Mouse (Mus musculus) midbrain, embryonic 15.5 days (tissue): ENCODE measurements around the gene Gm36210. TPM values are rescaled to one million over a fixed set of nuclear protein-coding genes. Genes with fewer than 3 reads are reported as not detected.

ENCODE experiments used
- ATAC-seq: fragments of 200-750 bp; cut with Nextera tagmentation; replicated peaks from 2 replicates; pipeline ENCODE4 v1.8.0; 2017; ENCODE audit warnings: moderate TSS enrichment
- H3K27ac ChIP-seq: fragments of 300-500 bp; sonication (generic); 2 replicates; pipeline ENCODE4 v1.5.1; 2015; ENCODE audit warnings: mild to moderate bottlenecking, inconsistent platforms
- H3K27me3 ChIP-seq: fragments of 300-500 bp; sonication (generic); replicated peaks from 2 replicates; pipeline ENCODE4 v1.6.1; 2015; ENCODE audit warnings: inconsistent platforms
- H3K36me3 ChIP-seq: fragments of 300-500 bp; sonication (generic); replicated peaks from 2 replicates; pipeline ENCODE4 v1.6.1; 2015; ENCODE audit warnings: inconsistent platforms
- H3K4me1 ChIP-seq: fragments of 300-500 bp; sonication (generic); 2 replicates; pipeline ENCODE4 v1.6.1; 2015; ENCODE audit warnings: inconsistent platforms
- H3K4me2 ChIP-seq: fragments of 300-500 bp; sonication (generic); 2 replicates; pipeline ENCODE4 v1.6.1; 2015; ENCODE audit warnings: inconsistent platforms, mild to moderate bottlenecking, moderate library complexity
- H3K4me3 ChIP-seq: fragments of 300-500 bp; sonication (generic); 2 replicates; pipeline ENCODE4 v1.5.1; 2015; ENCODE audit warnings: mild to moderate bottlenecking, inconsistent platforms
- H3K9ac ChIP-seq: fragments of 300-500 bp; sonication (generic); 2 replicates; pipeline ENCODE4 v1.6.1; 2015; ENCODE audit warnings: mild to moderate bottlenecking, inconsistent platforms
- H3K9me3 ChIP-seq: fragments of 300-500 bp; sonication (generic); 2 replicates; pipeline ENCODE4 v1.6.1; 2016; ENCODE audit warnings: inconsistent platforms
- WGBS: fragments of 180-500 bp; shearing (Covaris S2); methylation state at CpG from one replicate; pipeline ENCODE4 v1.1.7; 2015; ENCODE audit warnings: mixed read lengths; 5-methylcytosine and 5-hydroxymethylcytosine counted together
- polyA plus RNA-seq: library from polyadenylated mRNA; unstranded; fragments of >200 nt; fragmentation: Nextera tagmentation; extraction: Ambion mirVana; gene quantifications from 2 replicates; pipeline ENCODE4 v1.2.1, GENCODE M21; 2015

Gm36210 gene
- polyA plus RNA-seq, 1 experiment from 2014 or later = 0.65 TPM

- Histone ChIP-seq H3K4me1 (no peaks in the 10 kb centered on the region; the same call in 1 of the 2 replicates), H3K9ac (no peak overlapping the region), H3K4me3 (no peak overlapping the region), H3K9me3 (no peaks in the 10 kb centered on the region), H3K27ac (no peak overlapping the region), H3K36me3 (no peaks in the 10 kb centered on the region), H3K4me2 (no peak overlapping the region), H3K27me3 (no peaks in the 10 kb centered on the region)
- ATAC-seq = no peak
- WGBS = 54% methylated on average over 9 of the region's 9 CpGs
These were observed 56.9 kb downstream of the Gm36210 start for GRCm38 (mm10) chr7:4849372-4849771.

Other genes with a start within 250 kb of the Gm36210 start
- gene Ppp6r1, start 247.5 kb downstream of the Gm36210 start, polyA plus RNA-seq = 10.5 TPM in 2 replicates
- 165 TPM in 2 replicates for gene Hspbp1, start 221.4 kb downstream of the Gm36210 start, polyA plus RNA-seq
- 8.6 TPM in 2 replicates for gene Brsk1, start 215.9 kb downstream of the Gm36210 start, polyA plus RNA-seq
- 0.09 and 0.25 TPM in 2 replicates for gene Tmem150b, start 181.3 kb downstream of the Gm36210 start, polyA plus RNA-seq
- 75.3 and 77.2 TPM in 2 replicates for gene Kmt5c, start 166.4 kb downstream of the Gm36210 start, polyA plus RNA-seq
- 21.6 and 23.6 TPM in 2 replicates for gene Cox6b2, start 153.4 kb downstream of the Gm36210 start, polyA plus RNA-seq
- not detected in 2 replicates for gene Fam71e2, start 135.2 kb downstream of the Gm36210 start, polyA plus RNA-seq
- gene Il11, start 123.7 kb downstream of the Gm36210 start, polyA plus RNA-seq = 1.0 and 1.6 TPM in 2 replicates
- gene Tmem190, start 123.6 kb downstream of the Gm36210 start, polyA plus RNA-seq = not detected in 2 replicates
- 5.4 and 5.8 TPM in 2 replicates for gene Tmem238, start 116.9 kb downstream of the Gm36210 start, polyA plus RNA-seq
- gene Rpl28, start 113.6 kb downstream of the Gm36210 start, polyA plus RNA-seq = 186 and 187 TPM in 2 replicates
- 265 and 288 TPM in 2 replicates for gene Ube2s, start 93.9 kb downstream of the Gm36210 start, polyA plus RNA-seq
- 15.3 and 16.6 TPM in 2 replicates for gene Shisa7, start 61.8 kb downstream of the Gm36210 start, polyA plus RNA-seq
- gene Isoc2b, start 36.3 kb downstream of the Gm36210 start, polyA plus RNA-seq = 3.1 and 4.6 TPM in 2 replicates
- 0.54 and 0.57 TPM in 2 replicates for gene Isoc2a, start 29.4 kb downstream of the Gm36210 start, polyA plus RNA-seq
- gene Zfp628, start 8.7 kb upstream of the Gm36210 start, polyA plus RNA-seq = 4.5 and 4.6 TPM in 2 replicates
- 46.3 and 47.7 TPM in 2 replicates for gene Nat14, start 15.5 kb upstream of the Gm36210 start, polyA plus RNA-seq
- 1.0 and 1.4 TPM in 2 replicates for gene Ssc5d, start 19.3 kb upstream of the Gm36210 start, polyA plus RNA-seq
- gene Sbk2, start 57.9 kb upstream of the Gm36210 start, polyA plus RNA-seq = 0.29 TPM in 1 of 2 replicates, not detected in the other
- gene Sbk3, start 64.7 kb upstream of the Gm36210 start, polyA plus RNA-seq = 0.32 and 0.41 TPM in 2 replicates
- gene Zfp579, start 89.6 kb upstream of the Gm36210 start, polyA plus RNA-seq = 72.6 and 77.2 TPM in 2 replicates
- gene Zfp524, start 107.9 kb upstream of the Gm36210 start, polyA plus RNA-seq = 7.1 and 7.7 TPM in 2 replicates
- gene Fiz1, start 108.2 kb upstream of the Gm36210 start, polyA plus RNA-seq = 41.3 and 48.8 TPM in 2 replicates
- gene Gm44973, start 109.0 kb upstream of the Gm36210 start, polyA plus RNA-seq = 1.2 TPM in 1 of 2 replicates, not detected in the other
- gene Zfp865, start 113.9 kb upstream of the Gm36210 start, polyA plus RNA-seq = 8.0 and 8.4 TPM in 2 replicates
- gene Ccdc106, start 114.0 kb upstream of the Gm36210 start, polyA plus RNA-seq = 64.9 and 67.8 TPM in 2 replicates
- gene 4632433K11Rik, start 127.6 kb upstream of the Gm36210 start, polyA plus RNA-seq = not detected in 2 replicates
- gene Zfp784, start 131.9 kb upstream of the Gm36210 start, polyA plus RNA-seq = 12.3 and 13.5 TPM in 2 replicates
- 106 and 110 TPM in 2 replicates for gene Zfp580, start 145.0 kb upstream of the Gm36210 start, polyA plus RNA-seq
- 103 and 107 TPM in 2 replicates for gene U2af2, start 155.6 kb upstream of the Gm36210 start, polyA plus RNA-seq
- 119 and 124 TPM in 2 replicates for gene Epn1, start 173.7 kb upstream of the Gm36210 start, polyA plus RNA-seq
- 0.14 TPM in 1 of 2 replicates, not detected in the other for gene Rfpl4, start 210.4 kb upstream of the Gm36210 start, polyA plus RNA-seq
- gene Rasl2-9, start 219.4 kb upstream of the Gm36210 start, polyA plus RNA-seq = 0.28 and 0.63 TPM in 2 replicates
- gene Vmn1r55, start 243.2 kb upstream of the Gm36210 start, polyA plus RNA-seq = 0.03 TPM in 1 of 2 replicates, not detected in the other